Mouse (Mus musculus): ENCODE measurements at regions not wholly inside any gene's neighbourhood (a gene's known extent, or its start where the extent isn't known, plus 50 kb on each side); places are given as distances from the start of the nearest gene placed in this dataset.

GRCm38 (mm10) chr3:66430187-66430586 is 133.6 kb upstream of the Veph1 start:
- DNase-seq (ENCODE audit: low spot score), result no peak

- DNase-seq (ENCODE audit: low spot score), result no peak
Measured at GRCm38 (mm10) chr3:66422445-66423037, 125.9 kb upstream of the Veph1 start.

GRCm38 (mm10) chr3:66410706-66411277 is 114.2 kb upstream of the Veph1 start:
- DNase-seq (ENCODE audit: low spot score), result peak; percentile 29

GRCm38 (mm10) chr3:66408791-66409190 is 112.2 kb upstream of the Veph1 start:
- DNase-seq (ENCODE audit: low spot score), result no peak

GRCm38 (mm10) chr3:66405645-66406044 is 109.0 kb upstream of the Veph1 start:
- no peak for DNase-seq (ENCODE audit: low spot score)

GRCm38 (mm10) chr3:66403707-66404106 is 107.1 kb upstream of the Veph1 start:
- no peak for DNase-seq (ENCODE audit: low spot score)

GRCm38 (mm10) chr3:66400791-66401568 is 104.3 kb upstream of the Veph1 start:
- no peak for DNase-seq (ENCODE audit: low spot score)

GRCm38 (mm10) chr3:66398214-66399150 is 101.8 kb upstream of the Veph1 start:
- DNase-seq (ENCODE audit: low spot score), result peak; percentile 4

GRCm38 (mm10) chr3:66375088-66375910 is 78.7 kb upstream of the Veph1 start:
- no peak for DNase-seq (ENCODE audit: low spot score)

GRCm38 (mm10) chr3:66374603-66375002 is 78.0 kb upstream of the Veph1 start:
- no peak for DNase-seq (ENCODE audit: low spot score)

GRCm38 (mm10) chr3:66373807-66374575 is 77.4 kb upstream of the Veph1 start:
- no peak for DNase-seq (ENCODE audit: low spot score)

Data from c-Kit-positive CD71-positive TER-119-positive erythroid progenitor cells, embryonic 14.5 days (primary cell).